Mouse (Mus musculus): ENCODE data around the gene Trim44. TPM values are rescaled to one million over a fixed set of nuclear protein-coding genes. Genes with fewer than 3 reads are reported as not detected.

The Trim44 gene
- polyA plus RNA-seq (2016; fragmentation: Nextera tagmentation; extraction: Ambion mirVana) = 45.4 and 54.2 TPM in 2 replicates

- 31% methylated on average over 14 of the region's 14 CpGs for WGBS
- peak; percentile 55; the same call in 1 of the 2 replicates for ATAC-seq (ENCODE audit: low FRiP score)
These were observed at the start of gene Trim44 for GRCm38 (mm10) chr2:102407363-102408184. Gene Trim44 (minus strand): TSS chr2:102407828.

GRCm38 (mm10) chr2:102455126-102455525 lies 47.5 kb upstream of the Trim44 start:
- no peaks in the 10 kb centered on the region for H3K36me3 ChIP-seq (replicated peaks)
- no peak overlapping the region for H3K4me3 ChIP-seq (replicated peaks)
- no peak for ATAC-seq (ENCODE audit: low FRiP score)
- H3K9ac ChIP-seq = no peak overlapping the region
- H3K27me3 ChIP-seq = no peaks in the 10 kb centered on the region
- no peaks in the 10 kb centered on the region for H3K9me3 ChIP-seq
- peaks cover 9% of the 10 kb centered on the region for H3K4me1 ChIP-seq
- WGBS = 84% methylated on average over 1 of the region's 1 CpGs
- no peak overlapping the region for H3K27ac ChIP-seq
- H3K4me2 ChIP-seq = no peak overlapping the region

More at GRCm38 (mm10) chr2:102407363-102408184, at the start of gene Trim44:
- Histone ChIP-seq H3K36me3 (replicated peaks) (no peaks in the 10 kb centered on the region), H3K4me3 (replicated peaks) (no peak within 1 kb of the TSS), H3K9me3 (no peaks in the 10 kb centered on the region), H3K9ac (no peak within 1 kb of the TSS), H3K27ac (no peak within 1 kb of the TSS), H3K4me1 (peaks cover 11% of the 10 kb centered on the region), H3K27me3 (peaks cover 8% of the 10 kb centered on the region; the same call in 1 of the 2 replicates), H3K4me2 (peak within 1 kb of the TSS; percentile 25; the same call in 1 of the 2 replicates)

- ATAC-seq (ENCODE audit: low FRiP score) = no peak
- Histone ChIP-seq H3K4me1 (peaks cover 16% of the 10 kb centered on the region), H3K4me3 (replicated peaks) (no peak overlapping the region), H3K4me2 (no peak overlapping the region), H3K27me3 (no peaks in the 10 kb centered on the region), H3K36me3 (replicated peaks) (no peaks in the 10 kb centered on the region), H3K9ac (no peak overlapping the region), H3K27ac (no peak overlapping the region), H3K9me3 (no peaks in the 10 kb centered on the region)
- 38% methylated on average over 3 of the region's 3 CpGs for WGBS
These were observed 45.8 kb upstream of the Trim44 start for GRCm38 (mm10) chr2:102453447-102453846.

- peak within 1 kb of the TSS; percentile 98 for H3K27ac ChIP-seq
- ATAC-seq (ENCODE audit: low FRiP score) = peak; percentile 89
- WGBS = under 1% methylated on average over 38 of the region's 49 CpGs
- H3K27me3 ChIP-seq = no peaks in the 10 kb centered on the region
- H3K4me1 ChIP-seq = peaks cover 24% of the 10 kb centered on the region
- H3K36me3 ChIP-seq (replicated peaks) = peaks cover 7% of the 10 kb centered on the region; the same call in 1 of the 2 replicates
- H3K4me3 ChIP-seq (replicated peaks) = peak within 1 kb of the TSS; percentile 88
- H3K9me3 ChIP-seq = no peaks in the 10 kb centered on the region
- peak within 1 kb of the TSS; percentile 96 for H3K9ac ChIP-seq
- peak within 1 kb of the TSS; percentile 86 for H3K4me2 ChIP-seq
These were observed 44.3 kb upstream of the Trim44 start, which contains the start of gene Fjx1 for GRCm38 (mm10) chr2:102451671-102452549. Gene Fjx1 (minus strand): TSS chr2:102452499.

- H3K9ac ChIP-seq = peak overlapping the region; percentile 96
- under 1% methylated on average over 99 of the region's 109 CpGs for WGBS
- H3K27ac ChIP-seq = peak overlapping the region; percentile 98
- peak overlapping the region; percentile 86 for H3K4me2 ChIP-seq
- H3K4me3 ChIP-seq (replicated peaks) = peak overlapping the region; percentile 88
- peaks cover 10% of the 10 kb centered on the region; the same call in 1 of the 2 replicates for H3K36me3 ChIP-seq (replicated peaks)
- peaks cover 24% of the 10 kb centered on the region for H3K4me1 ChIP-seq
- peak; percentile 66 for ATAC-seq (ENCODE audit: low FRiP score)
- no peaks in the 10 kb centered on the region for H3K9me3 ChIP-seq
- no peaks in the 10 kb centered on the region for H3K27me3 ChIP-seq
These were observed 43.4 kb upstream of the Trim44 start for GRCm38 (mm10) chr2:102450761-102451670.

GRCm38 (mm10) chr2:102450248-102450760 lies 42.7 kb upstream of the Trim44 start:
- no peaks in the 10 kb centered on the region for H3K27me3 ChIP-seq
- H3K36me3 ChIP-seq (replicated peaks) = peaks cover 10% of the 10 kb centered on the region; the same call in 1 of the 2 replicates
- no peaks in the 10 kb centered on the region for H3K9me3 ChIP-seq
- peak overlapping the region; percentile 96 for H3K9ac ChIP-seq
- peak overlapping the region; percentile 98 for H3K27ac ChIP-seq
- H3K4me2 ChIP-seq = peak overlapping the region; percentile 86
- peak; percentile 24 for ATAC-seq (ENCODE audit: low FRiP score)
- under 1% methylated on average over 43 of the region's 43 CpGs for WGBS
- peak overlapping the region; percentile 88 for H3K4me3 ChIP-seq (replicated peaks)
- peaks cover 24% of the 10 kb centered on the region for H3K4me1 ChIP-seq

GRCm38 (mm10) chr2:102449630-102450247 lies 42.1 kb upstream of the Trim44 start:
- Histone ChIP-seq H3K9ac (peak overlapping the region; percentile 96), H3K4me3 (replicated peaks) (peak overlapping the region; percentile 88), H3K36me3 (replicated peaks) (peaks cover 10% of the 10 kb centered on the region; the same call in 1 of the 2 replicates), H3K4me2 (peak overlapping the region; percentile 86), H3K27ac (peak overlapping the region; percentile 98), H3K27me3 (no peaks in the 10 kb centered on the region), H3K9me3 (no peaks in the 10 kb centered on the region), H3K4me1 (peaks cover 24% of the 10 kb centered on the region)
- ATAC-seq (ENCODE audit: low FRiP score) = peak; percentile 55
- WGBS = under 1% methylated on average over 17 of the region's 17 CpGs

GRCm38 (mm10) chr2:102449056-102449455 lies 41.4 kb upstream of the Trim44 start:
- WGBS = 15% methylated on average over 1 of the region's 1 CpGs
- Histone ChIP-seq H3K9me3 (no peaks in the 10 kb centered on the region), H3K4me2 (peak overlapping the region; percentile 86), H3K27ac (no peak overlapping the region), H3K9ac (0 out of 2 replicates have a peak overlapping the region, but pooled peaks have one; percentile 4), H3K4me3 (replicated peaks) (peak overlapping the region; percentile 88), H3K27me3 (no peaks in the 10 kb centered on the region), H3K36me3 (replicated peaks) (peaks cover 10% of the 10 kb centered on the region; the same call in 1 of the 2 replicates), H3K4me1 (peaks cover 24% of the 10 kb centered on the region)
- ATAC-seq (ENCODE audit: low FRiP score) = no peak

GRCm38 (mm10) chr2:102447831-102448230 lies 40.2 kb upstream of the Trim44 start:
- Histone ChIP-seq H3K36me3 (replicated peaks) (peaks cover 10% of the 10 kb centered on the region; the same call in 1 of the 2 replicates), H3K9ac (no peak overlapping the region), H3K27ac (no peak overlapping the region), H3K4me2 (no peak overlapping the region), H3K9me3 (no peaks in the 10 kb centered on the region), H3K4me3 (replicated peaks) (no peak overlapping the region), H3K4me1 (peaks cover 20% of the 10 kb centered on the region), H3K27me3 (no peaks in the 10 kb centered on the region)
- 78% methylated on average over 7 of the region's 7 CpGs for WGBS
- no peak for ATAC-seq (ENCODE audit: low FRiP score)

- Histone ChIP-seq H3K27ac (no peak overlapping the region), H3K36me3 (replicated peaks) (peaks cover 10% of the 10 kb centered on the region; the same call in 1 of the 2 replicates), H3K4me3 (replicated peaks) (no peak overlapping the region), H3K9ac (no peak overlapping the region), H3K9me3 (no peaks in the 10 kb centered on the region), H3K4me1 (peaks cover 18% of the 10 kb centered on the region), H3K4me2 (no peak overlapping the region), H3K27me3 (no peaks in the 10 kb centered on the region)
- ATAC-seq (ENCODE audit: low FRiP score) = no peak
- 91% methylated on average over 4 of the region's 4 CpGs for WGBS
These were observed 39.2 kb upstream of the Trim44 start for GRCm38 (mm10) chr2:102446851-102447250.
